Mouse (Mus musculus) spleen, postnatal 10 days (tissue): ENCODE measurements around the gene Sesn2.
A peak's percentile ranks its signal among the peaks of the same experiment; 100 is the strongest.
"Not testable (repeated sequence)": the region's sequence is repeated elsewhere in the genome, so short reads cannot be mapped to it uniquely, and the experiment has no call there.

Experiments used
- DNase-seq, 2 experiments: peaks; one replicate each; pipeline ENCODE4 v3.0.0; 2021 to 2022; ENCODE audit warnings: low spot score in 2 of 2

Gene Sesn2

DNA sequence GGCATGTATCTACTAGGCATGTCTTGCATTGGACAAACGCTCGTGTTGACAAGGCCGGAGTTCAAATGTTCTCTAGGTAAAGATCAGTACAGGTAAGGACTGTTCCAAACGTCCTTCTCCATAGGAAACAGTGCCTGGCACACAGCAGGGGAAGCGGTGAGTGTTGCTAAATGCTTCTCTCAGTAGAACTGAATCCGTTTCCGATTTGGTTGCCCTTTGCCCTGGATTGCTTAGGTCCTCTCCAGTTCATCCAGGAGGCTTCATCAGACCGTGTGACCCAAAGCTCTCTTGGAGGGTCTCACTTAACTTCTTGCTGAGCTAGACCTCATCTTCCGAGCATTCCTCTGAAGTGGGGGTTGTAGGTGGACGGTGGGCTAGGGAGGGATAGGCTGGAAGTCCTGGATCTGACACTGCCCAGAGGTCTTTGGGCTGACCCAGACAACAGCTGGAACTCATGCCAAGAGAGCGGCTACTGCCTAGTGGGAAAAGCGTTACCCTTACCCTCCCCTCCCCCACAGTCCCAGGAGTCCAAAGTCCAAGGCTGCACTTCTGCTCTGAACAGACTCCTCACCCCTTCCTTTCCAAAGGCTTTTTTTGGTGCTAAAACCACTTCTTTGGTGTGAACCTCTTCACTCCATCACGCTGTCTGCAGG, 27.2 kb downstream of the Sesn2 start:
- no peak for DNase-seq

DNA sequence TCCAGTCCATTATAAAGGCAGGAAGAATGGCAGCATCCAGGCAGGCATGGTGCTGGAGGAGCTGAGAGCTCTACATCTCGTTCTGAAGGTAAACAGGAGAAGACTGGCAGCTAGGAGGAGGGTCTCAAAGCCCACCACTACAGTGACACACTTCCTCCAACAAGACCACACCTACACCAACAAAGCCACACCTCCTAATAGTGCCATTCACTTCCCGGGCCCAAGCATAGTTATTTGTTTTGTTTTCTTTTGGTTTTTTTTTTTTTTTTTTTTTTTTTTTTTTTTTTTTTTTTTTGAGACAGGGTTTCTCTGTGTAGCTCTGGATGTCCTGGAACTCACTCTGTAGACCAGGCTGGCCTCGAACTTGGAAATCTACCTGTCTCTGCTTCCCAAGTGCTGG, 28.2 kb downstream of the Sesn2 start:
- DNase-seq: not testable (repeated sequence)

DNA sequence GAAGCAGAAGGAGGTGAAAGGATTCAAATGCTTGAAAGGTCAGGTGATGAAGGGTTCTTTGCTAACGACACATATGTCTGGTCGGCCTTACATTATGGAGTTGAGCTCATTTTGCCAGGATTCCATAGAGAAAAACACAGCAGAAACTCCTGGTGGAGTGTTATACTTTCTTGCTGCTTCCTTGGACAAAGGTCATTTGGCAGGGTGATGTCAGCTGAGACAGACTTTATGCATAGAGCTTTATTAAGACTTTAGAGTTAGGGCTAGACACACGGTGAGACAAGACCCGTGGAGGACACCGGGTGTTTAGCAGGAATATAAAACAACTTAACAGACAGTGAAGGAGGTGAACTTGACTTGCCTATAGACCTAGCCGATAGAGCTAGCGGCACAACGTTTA, 32.5 kb downstream of the Sesn2 start:
- DNase-seq: no peak

DNA sequence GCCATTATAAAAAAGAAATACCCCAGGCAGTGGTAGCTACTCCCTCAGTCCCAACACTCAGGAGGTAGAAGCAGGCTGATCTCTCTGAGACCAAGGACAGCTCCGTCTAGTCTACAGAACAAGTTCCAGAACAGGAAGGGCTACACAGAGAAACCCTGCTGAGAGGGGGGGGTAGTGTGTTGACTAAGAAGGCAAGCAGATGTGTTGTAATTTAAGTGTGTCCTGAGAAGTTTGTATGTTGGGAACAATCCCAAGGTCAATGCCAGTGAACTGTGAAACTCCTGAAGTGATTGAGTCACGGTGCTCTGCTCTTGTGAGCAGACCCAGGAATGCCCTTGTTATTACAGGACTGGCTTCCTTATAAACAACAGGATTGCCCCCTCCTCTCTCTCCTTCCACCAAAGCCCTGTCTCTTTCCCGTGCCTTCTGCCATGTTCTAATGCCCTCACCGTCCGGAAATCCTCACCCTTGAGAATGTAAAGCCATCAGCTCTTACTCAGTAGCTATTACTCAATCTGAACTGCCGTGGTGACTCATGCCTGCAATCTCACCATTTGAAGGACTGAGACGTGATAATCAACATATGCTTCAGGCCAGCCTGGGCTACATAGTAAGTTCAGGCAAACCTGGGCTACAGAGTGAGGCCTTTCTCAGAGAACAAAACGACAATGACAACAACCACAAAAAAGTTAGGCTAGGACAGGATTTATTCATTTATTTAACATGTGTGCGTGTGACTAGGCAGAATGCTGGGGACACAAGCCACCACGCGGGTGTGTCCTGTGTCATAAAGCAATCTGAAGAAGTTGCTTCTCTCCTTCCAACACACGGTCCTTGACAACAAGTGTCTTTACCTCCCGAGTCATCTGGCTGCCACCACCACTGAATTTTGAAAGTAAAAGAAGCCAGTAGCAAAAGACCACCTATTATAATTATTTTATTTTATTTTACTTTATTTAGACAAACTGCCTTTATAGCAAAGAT, 34.1 kb downstream of the Sesn2 start:
- no peak for DNase-seq

DNA sequence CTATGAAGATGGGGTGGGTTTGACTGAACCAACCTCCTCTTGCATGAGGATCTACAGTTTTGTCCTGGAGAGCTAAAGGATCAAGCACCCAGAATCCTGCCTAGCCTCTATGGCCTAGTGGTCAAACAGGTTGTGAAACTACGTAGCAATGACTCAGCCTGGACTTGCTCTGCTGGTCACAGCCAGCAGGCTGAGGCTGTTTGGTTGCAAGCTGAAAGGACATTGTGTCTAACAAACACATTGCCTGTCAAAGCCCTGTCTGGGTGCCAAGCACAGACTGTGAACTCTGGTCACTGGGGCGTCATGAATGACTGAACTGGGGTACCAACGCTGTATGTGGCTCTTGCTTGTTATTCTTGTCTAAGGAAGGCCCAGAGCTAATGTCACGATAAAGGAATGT, 35.7 kb downstream of the Sesn2 start:
- no peak for DNase-seq

DNA sequence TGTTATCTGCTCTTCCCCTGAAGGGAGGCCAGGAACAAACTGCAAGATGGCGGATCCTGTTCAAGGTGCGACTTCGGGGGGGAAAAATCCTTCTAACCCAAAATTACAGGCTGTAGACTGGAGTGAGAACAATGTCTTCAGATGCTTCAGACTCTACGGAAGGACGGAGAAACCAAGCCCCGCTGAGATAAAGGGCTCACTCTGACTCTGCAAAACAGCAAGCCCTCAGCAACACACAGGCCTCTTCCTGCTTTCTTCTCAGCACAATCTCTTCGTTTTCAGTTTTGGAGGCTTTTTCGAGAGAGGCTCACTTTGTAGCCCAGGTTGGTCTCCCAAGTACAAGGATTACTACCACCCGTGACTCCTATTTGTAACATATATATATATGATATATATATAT, 36.9 kb downstream of the Sesn2 start:
- no peak for DNase-seq

DNA sequence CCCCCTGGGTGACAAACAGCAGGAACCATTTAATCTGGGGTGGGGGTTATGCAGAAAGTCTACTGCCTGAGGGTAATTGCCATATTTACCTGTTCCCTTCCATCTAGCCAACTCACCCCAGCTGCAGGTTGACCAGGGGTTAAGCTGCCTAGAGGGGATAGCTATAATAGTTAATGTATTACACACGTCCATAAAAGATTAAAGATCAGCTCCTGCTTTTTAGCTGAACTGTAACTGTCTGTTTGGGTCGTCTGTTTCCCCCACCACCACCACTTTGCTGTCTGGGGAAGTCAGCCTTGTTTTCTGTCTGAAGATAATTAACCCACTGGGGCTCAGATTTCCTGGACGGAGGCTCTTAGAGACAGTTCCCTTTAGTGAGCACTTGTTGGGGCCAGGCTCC, 40.4 kb downstream of the Sesn2 start:
- no peak for DNase-seq

DNA sequence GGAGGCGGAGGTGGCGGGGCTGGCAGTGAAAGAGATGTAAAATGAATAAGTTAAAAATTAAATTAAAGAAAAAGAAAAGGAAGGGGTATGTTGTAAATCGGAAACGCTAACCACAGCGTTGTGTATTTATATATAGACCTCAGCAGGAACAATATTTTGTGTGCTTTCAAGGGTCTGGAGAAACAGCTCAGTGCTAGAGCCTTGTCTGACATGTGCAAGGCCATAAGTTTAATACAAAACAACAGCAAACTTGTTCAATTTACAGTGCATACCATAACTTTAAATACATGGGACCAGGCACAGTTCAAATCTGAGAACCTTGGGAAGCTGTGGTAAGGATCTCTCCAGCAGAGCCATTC, 46.1 kb downstream of the Sesn2 start:
- no peak for DNase-seq

DNA sequence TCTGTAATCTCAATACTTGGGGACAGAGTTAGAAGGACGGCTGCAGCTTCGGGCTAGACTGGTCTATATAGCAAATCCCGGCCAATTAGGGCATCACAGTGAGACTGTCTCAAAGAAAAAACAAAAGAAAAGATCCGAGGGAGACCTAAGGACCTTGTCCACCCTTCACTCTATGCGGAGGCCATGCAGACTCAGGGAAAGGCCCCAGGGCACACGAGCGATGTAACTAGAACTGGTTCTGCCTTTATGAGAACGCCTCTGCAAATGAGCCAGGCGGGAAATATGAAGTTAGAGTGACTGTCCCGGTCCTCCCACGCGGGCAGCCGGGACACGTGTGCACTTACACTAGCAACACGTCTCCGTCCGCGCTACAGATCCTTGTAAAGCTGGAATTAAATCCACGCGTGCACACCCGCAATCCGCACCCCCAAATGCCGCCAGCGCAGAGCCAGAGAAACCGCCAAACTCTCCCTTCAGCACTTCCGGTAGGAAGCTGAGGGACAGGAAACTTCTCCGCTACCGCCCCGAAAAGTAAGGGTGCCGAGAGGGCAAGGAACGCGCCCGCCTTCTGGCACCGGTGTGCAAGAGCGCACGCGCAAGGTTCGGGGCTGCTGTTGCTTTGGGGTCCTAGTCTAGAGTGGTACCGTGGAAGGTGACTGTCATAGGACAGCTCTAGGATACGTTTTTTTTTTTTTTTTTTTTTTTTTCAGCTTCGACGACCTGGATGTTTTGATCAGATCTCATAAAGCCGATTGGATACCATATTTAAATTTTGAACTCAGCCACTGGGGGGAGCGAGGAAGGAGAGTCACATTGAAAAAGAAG, 46.7 kb downstream of the Sesn2 start, which contains the start of gene Med18:
TSS of gene Med18 (minus strand) at position 492 of the 825 bp plus-strand sequence.
- DNase-seq: peak; percentile 87 to 94

DNA sequence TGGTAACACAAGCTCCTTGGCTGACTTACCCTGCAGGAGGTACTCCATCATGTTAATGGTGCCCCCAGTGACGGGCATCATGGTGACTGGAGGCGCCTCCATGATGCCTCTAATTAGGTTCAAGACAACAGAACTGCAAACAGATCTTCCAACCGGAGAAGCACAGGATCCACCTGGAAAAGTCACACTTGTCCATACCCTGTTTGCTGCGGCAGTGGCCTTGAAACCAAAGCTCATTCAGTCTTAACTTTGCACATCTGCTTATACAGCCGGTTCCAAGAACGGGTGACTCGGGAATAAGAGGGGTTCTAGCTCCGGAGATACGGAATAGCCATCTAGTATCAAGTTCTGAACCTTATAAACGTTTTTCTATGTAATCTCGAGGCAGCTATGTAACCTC, 47.5 kb downstream of the Sesn2 start:
- peak; percentile 30 to 31 for DNase-seq

DNA sequence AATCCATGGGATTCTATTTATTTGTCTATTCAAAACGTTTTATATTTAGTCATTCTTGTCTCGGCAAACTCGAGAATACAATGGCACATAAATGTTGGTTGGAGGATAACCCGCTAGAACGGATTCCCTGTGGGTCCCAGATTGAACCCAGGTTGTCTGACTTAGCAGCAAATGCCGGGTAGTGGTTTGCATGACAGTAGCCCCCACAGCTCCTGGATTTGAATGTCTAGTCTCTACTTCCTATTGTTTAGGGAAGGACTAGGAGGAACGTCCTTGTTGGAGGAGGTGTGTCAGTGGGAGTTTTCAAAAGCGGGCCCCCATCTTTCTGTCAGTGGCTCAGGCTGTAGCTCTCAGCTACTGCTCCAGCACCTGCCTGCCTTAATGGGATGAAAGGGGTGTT, 50.1 kb downstream of the Sesn2 start:
- no peak for DNase-seq

DNA sequence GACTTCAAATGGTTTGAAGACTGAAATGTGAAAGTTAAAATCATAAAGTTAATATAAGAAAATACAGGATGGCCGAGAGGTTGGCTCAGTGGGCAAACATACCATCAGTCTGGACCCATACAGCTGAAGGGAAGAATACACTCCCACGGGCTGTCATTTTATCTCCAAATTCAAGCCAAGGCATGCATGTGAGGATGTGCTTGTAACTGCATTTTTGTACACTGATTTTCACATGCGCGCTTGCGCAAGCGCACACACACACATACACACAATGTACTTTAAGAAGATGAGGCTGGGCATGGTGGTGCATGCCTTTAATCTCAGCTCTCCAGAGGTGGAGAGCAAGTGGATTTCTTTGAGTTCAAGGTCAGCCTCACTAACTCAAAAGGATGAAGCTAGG, 54.7 kb downstream of the Sesn2 start:
- no peak for DNase-seq

DNA sequence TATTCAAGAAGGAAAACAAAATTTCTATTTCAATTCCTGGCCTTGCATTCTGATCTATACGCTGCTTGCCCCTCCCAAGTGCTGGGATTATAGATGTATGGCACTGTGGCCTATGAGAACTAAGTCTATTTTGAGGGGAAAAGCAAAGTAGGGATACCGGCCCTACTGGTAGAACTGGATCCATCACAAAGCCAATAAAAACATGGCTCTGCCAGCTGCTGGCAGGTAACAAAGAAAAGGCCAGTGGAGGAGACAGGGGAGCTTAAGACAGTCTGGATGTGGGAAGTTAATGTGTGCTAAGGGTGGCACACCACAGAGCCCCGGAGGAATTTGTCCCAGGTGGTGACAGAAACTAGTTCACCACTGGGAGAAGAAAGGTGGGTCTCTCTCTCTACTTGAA, 55.2 kb downstream of the Sesn2 start:
- DNase-seq: no peak

DNA sequence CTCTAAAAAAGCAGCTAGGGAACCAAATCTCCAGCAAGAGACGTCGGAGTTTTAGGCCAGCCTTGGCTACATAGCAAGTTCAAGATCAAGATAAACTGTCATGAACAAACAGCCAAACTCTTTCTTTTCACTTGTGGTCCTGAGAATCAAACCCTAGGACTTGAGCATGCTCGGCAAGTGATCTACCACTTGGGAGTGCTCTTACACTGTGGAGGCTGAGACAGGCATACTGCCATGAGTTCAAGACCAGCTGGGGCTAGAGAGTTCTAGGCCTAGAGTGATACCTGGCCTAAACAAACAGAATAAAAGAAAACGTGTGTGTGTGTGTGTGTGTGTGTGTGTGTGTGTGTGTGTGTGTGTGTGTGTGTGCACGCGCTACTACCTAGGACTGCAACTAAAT, 56.1 kb downstream of the Sesn2 start:
- no peak for DNase-seq

DNA sequence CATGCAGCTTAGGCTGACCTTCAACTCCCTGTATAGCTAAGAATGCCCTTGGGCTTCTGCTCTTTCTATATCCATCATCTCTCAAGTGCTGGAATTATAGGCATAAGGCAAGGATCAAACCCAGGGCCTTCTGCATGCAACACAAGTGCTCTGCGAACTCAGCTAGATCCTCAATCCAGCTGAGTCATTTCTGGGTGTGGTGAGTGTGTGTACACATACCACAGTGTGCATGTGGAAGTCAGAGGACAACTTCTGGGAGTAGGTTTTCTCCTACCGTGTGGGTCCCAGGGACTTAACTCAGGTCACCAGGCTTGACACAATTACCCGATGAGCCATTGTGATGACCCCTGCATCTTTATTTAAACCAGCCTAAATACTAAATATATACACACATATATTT, 60.5 kb downstream of the Sesn2 start:
- DNase-seq: no peak

DNA sequence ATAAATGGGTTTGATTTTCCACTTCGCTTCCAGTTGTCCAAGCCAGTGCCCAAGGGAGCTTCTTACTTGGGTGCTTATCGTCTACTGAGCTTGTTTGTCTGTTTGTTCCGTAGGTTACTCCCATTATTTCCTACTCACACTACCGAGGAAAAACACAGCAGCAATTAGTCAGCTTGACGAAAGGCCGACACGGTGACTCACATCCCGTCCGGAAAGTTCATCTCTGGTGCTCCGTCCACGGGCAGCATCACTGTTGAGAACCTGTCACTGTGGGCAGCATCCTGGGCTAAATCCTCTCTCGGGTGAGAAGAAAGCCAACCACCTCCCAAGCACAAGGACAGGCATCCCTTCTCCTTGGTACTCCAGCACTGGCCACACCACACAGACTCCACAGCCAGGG, 64.2 kb downstream of the Sesn2 start:
- DNase-seq: no peak

DNA sequence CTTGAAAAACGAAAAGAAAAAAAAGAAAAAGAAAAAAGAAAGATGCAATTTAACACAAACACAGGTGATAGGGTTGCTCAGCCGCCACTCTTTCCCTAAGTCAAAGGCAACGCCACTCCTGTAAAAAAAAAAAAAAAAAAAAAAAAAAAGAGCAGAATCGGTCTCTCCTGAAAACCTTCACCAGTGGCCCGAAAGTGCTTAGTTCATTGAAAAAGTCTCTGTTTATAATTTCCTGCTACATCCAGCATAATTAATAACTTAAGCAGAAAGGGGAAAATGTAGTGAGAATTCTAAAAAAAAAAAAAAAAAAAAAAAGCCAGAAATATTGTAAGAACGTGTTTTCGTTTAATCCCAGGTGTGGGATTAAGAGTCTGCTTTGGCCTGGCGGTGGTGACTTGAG, 65.8 kb downstream of the Sesn2 start:
- DNase-seq: no peak
